Mouse (Mus musculus): ENCODE measurements at regions not wholly inside any gene's neighbourhood (a gene's known extent, or its start where the extent isn't known, plus 50 kb on each side); places are given as distances from the start of the nearest gene placed in this dataset.

- no peak overlapping the region for H3K4me2 ChIP-seq (replicated peaks; ENCODE audit: low read depth)
- no peak for TF ChIP-seq EP300 (optimal IDR thresholded peaks at IDR 0.05)
- TF ChIP-seq CTCF (IDR thresholded peaks at IDR 0.05; ENCODE audit: low read depth), result no peak
- H3K4me3 ChIP-seq (ENCODE audit: low read depth, low read length), result no peak overlapping the region
- H3K27me3 ChIP-seq (ENCODE audit: control insufficient read depth, insufficient read depth, low read length), result no peaks in the 10 kb centered on the region
- H3K9ac ChIP-seq (ENCODE audit: low read length), result no peak overlapping the region
- WGBS, result 26% methylated on average over 7 of the region's 7 CpGs
- DNase-seq (ENCODE audit: low spot score), result no peak
- H3K4me1 ChIP-seq (replicated peaks; ENCODE audit: control insufficient read depth, insufficient read depth), result no peaks in the 10 kb centered on the region
- H3K9me3 ChIP-seq (ENCODE audit: control insufficient read depth, low read length), result no peaks in the 10 kb centered on the region
- H3K36me3 ChIP-seq (ENCODE audit: control insufficient read depth, insufficient read depth, low read length), result no peaks in the 10 kb centered on the region
- no peak overlapping the region; the same call in 1 of the 2 replicates for H3K27ac ChIP-seq (replicated peaks)
- ATAC-seq (ENCODE audit: low FRiP score, low TSS enrichment), result no peak
Measured at GRCm38 (mm10) chr14:86322365-86322764, 818.7 kb downstream of the Diaph3 start.

DNA sequence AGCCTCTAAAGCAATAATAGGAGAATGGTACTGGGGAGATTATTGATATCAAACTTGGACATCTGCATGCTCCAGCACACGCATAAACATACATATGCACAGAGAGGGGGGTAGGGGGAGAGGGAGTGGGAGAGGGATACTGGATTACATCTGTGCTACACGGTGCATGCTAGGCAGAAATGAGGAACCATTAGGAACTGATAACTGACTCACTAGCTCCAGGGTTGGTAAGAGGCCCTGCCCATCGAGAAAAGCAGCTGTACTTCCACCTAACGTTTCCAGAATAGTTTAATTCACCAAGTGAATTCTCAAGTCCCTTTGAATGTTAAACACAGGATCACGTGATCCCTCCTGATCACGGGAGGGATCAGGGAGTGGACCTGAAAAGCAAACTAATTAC lies 825.1 kb downstream of the Diaph3 start:
- Histone ChIP-seq H3K9ac (ENCODE audit: low read length) (no peak overlapping the region), H3K36me3 (ENCODE audit: control insufficient read depth, insufficient read depth, low read length) (no peaks in the 10 kb centered on the region), H3K4me3 (ENCODE audit: low read depth, low read length) (no peak overlapping the region), H3K9me3 (ENCODE audit: control insufficient read depth, low read length) (no peaks in the 10 kb centered on the region), H3K4me2 (replicated peaks; ENCODE audit: low read depth) (no peak overlapping the region), H3K27ac (replicated peaks) (no peak overlapping the region), H3K27me3 (ENCODE audit: control insufficient read depth, insufficient read depth, low read length) (no peaks in the 10 kb centered on the region), H3K4me1 (replicated peaks; ENCODE audit: control insufficient read depth, insufficient read depth) (no peaks in the 10 kb centered on the region)
- no peak for TF ChIP-seq CTCF (IDR thresholded peaks at IDR 0.05; ENCODE audit: low read depth)
- no peak for DNase-seq (ENCODE audit: low spot score)
- ATAC-seq (ENCODE audit: low FRiP score, low TSS enrichment), result no peak
- WGBS, result 49% methylated on average over 6 of the region's 6 CpGs

GRCm38 (mm10) chr14:86308949-86309543 lies 832.0 kb downstream of the Diaph3 start:
- no peaks in the 10 kb centered on the region for H3K36me3 ChIP-seq (ENCODE audit: control insufficient read depth, insufficient read depth, low read length)
- no peaks in the 10 kb centered on the region for H3K27me3 ChIP-seq (ENCODE audit: control insufficient read depth, insufficient read depth, low read length)
- ATAC-seq (ENCODE audit: low FRiP score, low TSS enrichment), result no peak

GRCm38 (mm10) chr14:86307806-86308205 lies 833.2 kb downstream of the Diaph3 start:
- no peak overlapping the region for H3K4me2 ChIP-seq (replicated peaks; ENCODE audit: low read depth)
- no peak overlapping the region for H3K27ac ChIP-seq (replicated peaks)
- H3K9ac ChIP-seq (ENCODE audit: low read length), result no peak overlapping the region
- no peaks in the 10 kb centered on the region for H3K36me3 ChIP-seq (ENCODE audit: control insufficient read depth, insufficient read depth, low read length)
- WGBS, result 12% methylated on average over 2 of the region's 2 CpGs
- DNase-seq (ENCODE audit: low spot score) (peak; percentile 18), ATAC-seq (ENCODE audit: low FRiP score, low TSS enrichment) (no peak)
- H3K4me1 ChIP-seq (replicated peaks; ENCODE audit: control insufficient read depth, insufficient read depth), result no peaks in the 10 kb centered on the region
- no peaks in the 10 kb centered on the region for H3K27me3 ChIP-seq (ENCODE audit: control insufficient read depth, insufficient read depth, low read length)
- no peak overlapping the region for H3K4me3 ChIP-seq (ENCODE audit: low read depth, low read length)
- TF ChIP-seq CTCF (IDR thresholded peaks at IDR 0.05; ENCODE audit: low read depth) (peak; percentile 77), EP300 (optimal IDR thresholded peaks at IDR 0.05) (no peak)
- H3K9me3 ChIP-seq (ENCODE audit: control insufficient read depth, low read length), result no peaks in the 10 kb centered on the region

More at GRCm38 (mm10) chr14:86308949-86309543, 832.0 kb downstream of the Diaph3 start:
- Histone ChIP-seq H3K4me1 (replicated peaks; ENCODE audit: control insufficient read depth, insufficient read depth) (no peaks in the 10 kb centered on the region), H3K4me3 (ENCODE audit: low read depth, low read length) (no peak overlapping the region), H3K27ac (replicated peaks) (no peak overlapping the region), H3K9me3 (ENCODE audit: control insufficient read depth, low read length) (no peaks in the 10 kb centered on the region), H3K9ac (ENCODE audit: low read length) (no peak overlapping the region), H3K4me2 (replicated peaks; ENCODE audit: low read depth) (no peak overlapping the region)
- no peak for DNase-seq (ENCODE audit: low spot score)
- no peak for TF ChIP-seq EP300 (optimal IDR thresholded peaks at IDR 0.05)
- TF ChIP-seq CTCF (IDR thresholded peaks at IDR 0.05; ENCODE audit: low read depth), result no peak
- 59% methylated on average over 7 of the region's 7 CpGs for WGBS

DNA sequence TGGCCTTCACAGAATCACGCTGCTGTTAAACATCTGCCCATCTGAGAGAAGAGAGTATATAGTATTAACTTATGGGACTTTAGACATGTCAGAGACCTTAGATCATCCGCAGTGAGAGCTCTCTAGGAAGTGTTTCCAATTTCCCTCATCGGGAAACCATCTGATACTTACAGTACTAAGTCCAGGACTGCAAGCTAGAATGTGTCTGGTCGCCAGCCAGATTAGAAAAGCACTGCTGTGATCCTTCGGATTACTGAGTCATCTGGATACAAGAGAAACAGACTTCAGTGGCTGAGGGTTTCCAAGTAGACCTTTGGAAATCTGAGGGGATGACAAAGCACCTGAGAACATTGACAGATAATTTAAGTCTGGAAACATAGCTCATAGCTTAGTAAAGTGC lies 839.4 kb downstream of the Diaph3 start:
- no peaks in the 10 kb centered on the region for H3K36me3 ChIP-seq (ENCODE audit: control insufficient read depth, insufficient read depth, low read length)
- ATAC-seq (ENCODE audit: low FRiP score, low TSS enrichment) (no peak), DNase-seq (ENCODE audit: low spot score) (no peak)
- no peak for TF ChIP-seq CTCF (IDR thresholded peaks at IDR 0.05; ENCODE audit: low read depth)
- TF ChIP-seq EP300 (optimal IDR thresholded peaks at IDR 0.05), result no peak
- no peak overlapping the region for H3K4me2 ChIP-seq (replicated peaks; ENCODE audit: low read depth)
- no peaks in the 10 kb centered on the region for H3K4me1 ChIP-seq (replicated peaks; ENCODE audit: control insufficient read depth, insufficient read depth)
- H3K4me3 ChIP-seq (ENCODE audit: low read depth, low read length), result no peak overlapping the region
- H3K27ac ChIP-seq (replicated peaks), result no peak overlapping the region
- H3K9me3 ChIP-seq (ENCODE audit: control insufficient read depth, low read length), result no peaks in the 10 kb centered on the region
- no peak overlapping the region for H3K9ac ChIP-seq (ENCODE audit: low read length)
- WGBS, result 55% methylated on average over 5 of the region's 5 CpGs
- H3K27me3 ChIP-seq (ENCODE audit: control insufficient read depth, insufficient read depth, low read length), result no peaks in the 10 kb centered on the region

- no peak for ATAC-seq (ENCODE audit: low FRiP score, low TSS enrichment)
- Histone ChIP-seq H3K4me1 (replicated peaks; ENCODE audit: control insufficient read depth, insufficient read depth) (no peaks in the 10 kb centered on the region), H3K9me3 (ENCODE audit: control insufficient read depth, low read length) (no peaks in the 10 kb centered on the region), H3K27me3 (ENCODE audit: control insufficient read depth, insufficient read depth, low read length) (no peaks in the 10 kb centered on the region), H3K4me2 (replicated peaks; ENCODE audit: low read depth) (no peak overlapping the region), H3K9ac (ENCODE audit: low read length) (no peak overlapping the region), H3K36me3 (ENCODE audit: control insufficient read depth, insufficient read depth, low read length) (no peaks in the 10 kb centered on the region), H3K4me3 (ENCODE audit: low read depth, low read length) (no peak overlapping the region), H3K27ac (replicated peaks) (no peak overlapping the region)
- no peak for TF ChIP-seq EP300 (optimal IDR thresholded peaks at IDR 0.05)
- no peak for TF ChIP-seq CTCF (IDR thresholded peaks at IDR 0.05; ENCODE audit: low read depth)
- 78% methylated on average over 1 of the region's 1 CpGs for WGBS
- no peak for DNase-seq (ENCODE audit: low spot score)
Measured at GRCm38 (mm10) chr14:86300811-86301210, 840.2 kb downstream of the Diaph3 start.
